Mouse (Mus musculus): ENCODE measurements around the gene Aldh3a1. TPM values are rescaled to one million over a fixed set of nuclear protein-coding genes. Genes with fewer than 3 reads are reported as not detected.
A peak's percentile ranks its signal among the peaks of the same experiment; 100 is the strongest.

Aldh3a1 gene
- polyA plus RNA-seq, 1 experiment from 2014 or later = 2.5 TPM

DNA sequence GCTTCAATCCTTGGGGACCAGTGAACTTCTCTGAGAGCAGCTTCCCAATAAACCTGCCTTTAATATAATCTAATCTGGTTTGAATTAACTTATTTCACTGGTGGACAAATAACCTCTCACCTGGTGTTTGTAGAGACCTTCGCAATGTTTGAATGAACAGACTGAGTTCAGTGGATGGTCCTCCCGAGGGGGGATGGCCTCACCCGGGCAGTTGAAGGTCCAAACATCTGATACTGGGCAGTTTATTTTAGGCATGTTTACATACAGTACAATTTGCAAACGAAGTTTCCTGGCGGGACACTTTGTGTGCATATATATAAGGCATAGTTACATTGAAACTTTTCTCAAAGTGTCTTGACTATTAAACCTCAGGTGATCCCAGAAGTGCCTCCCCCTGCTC is 26.8 kb downstream of the Aldh3a1 start:
- 0 out of 2 replicates have a peak overlapping the region, but pooled peaks have one; percentile 5 for H3K9ac ChIP-seq (ENCODE audit: low read depth, low read length)
- H3K27ac ChIP-seq (replicated peaks; ENCODE audit: low read depth, low read length) = no peak overlapping the region
- H3K27me3 ChIP-seq (replicated peaks; ENCODE audit: control insufficient read depth, insufficient read depth, low read length) = no peaks in the 10 kb centered on the region
- no peak overlapping the region for H3K4me3 ChIP-seq (ENCODE audit: low read depth, low read length)
- H3K4me1 ChIP-seq (ENCODE audit: control insufficient read depth, insufficient read depth, low read length) = peaks cover 6% of the 10 kb centered on the region; the same call in 1 of the 2 replicates
- ATAC-seq (ENCODE audit: low read depth) (no peak), DNase-seq (ENCODE audit: low spot score) (no peak)
- H3K9me3 ChIP-seq (ENCODE audit: control insufficient read depth, low read length) = no peaks in the 10 kb centered on the region
- no peak overlapping the region for H3K4me2 ChIP-seq (ENCODE audit: low read depth, low read length)
- 42% methylated on average over 5 of the region's 5 CpGs for WGBS
- H3K36me3 ChIP-seq (ENCODE audit: control insufficient read depth, insufficient read depth, low read length) = no peaks in the 10 kb centered on the region

DNA sequence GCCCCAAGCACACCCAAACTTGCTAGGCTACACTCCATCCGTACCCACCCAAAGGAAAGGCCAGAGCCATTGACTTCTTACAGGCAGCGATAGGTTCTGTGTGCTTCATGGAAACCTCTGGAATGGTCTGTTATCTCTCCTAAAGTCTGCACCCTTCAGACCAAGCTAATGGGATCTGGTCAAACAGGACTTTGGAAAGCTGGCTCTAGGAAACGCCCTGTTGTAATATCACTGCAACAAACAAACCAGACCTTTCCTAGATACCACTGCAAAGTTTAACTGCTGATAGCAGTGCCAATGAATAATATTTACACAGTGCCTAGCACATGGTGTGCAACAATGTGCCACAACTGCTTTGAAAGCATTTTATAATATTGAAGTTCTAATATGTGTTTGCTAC is 28.7 kb downstream of the Aldh3a1 start:
- no peak for DNase-seq (ENCODE audit: low spot score)
- 91% methylated on average over 3 of the region's 3 CpGs for WGBS
- no peaks in the 10 kb centered on the region for H3K36me3 ChIP-seq (ENCODE audit: control insufficient read depth, insufficient read depth, low read length)

DNA sequence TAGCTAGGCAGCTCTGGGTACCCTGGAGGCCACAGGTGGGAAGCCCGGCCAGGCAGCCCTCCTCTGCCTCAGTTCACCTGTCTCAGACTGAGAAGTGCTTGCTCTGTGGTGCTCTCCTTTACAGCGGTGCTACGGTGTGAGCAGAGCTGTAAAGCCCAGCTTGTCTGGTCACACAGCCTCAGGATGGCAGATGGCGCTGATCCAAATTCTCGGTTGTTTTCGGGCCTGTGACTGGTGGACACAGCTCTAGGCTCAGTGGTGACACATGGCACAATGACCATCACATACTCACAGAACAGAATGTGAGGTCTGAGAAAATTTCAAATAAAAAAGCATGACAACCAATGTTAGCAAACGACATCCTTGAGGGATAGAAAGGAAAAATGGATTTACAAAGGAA is 37.1 kb downstream of the Aldh3a1 start:
- no peak for DNase-seq (ENCODE audit: low spot score)
- no peak for ATAC-seq (ENCODE audit: low read depth)
- no peaks in the 10 kb centered on the region for H3K9me3 ChIP-seq (ENCODE audit: control insufficient read depth, low read length)
- no peaks in the 10 kb centered on the region for H3K4me1 ChIP-seq (ENCODE audit: control insufficient read depth, insufficient read depth, low read length)
- 91% methylated on average over 7 of the region's 7 CpGs for WGBS
- no peaks in the 10 kb centered on the region for H3K27me3 ChIP-seq (replicated peaks; ENCODE audit: control insufficient read depth, insufficient read depth, low read length)
- no peak overlapping the region for H3K4me2 ChIP-seq (ENCODE audit: low read depth, low read length)
- no peak overlapping the region for H3K9ac ChIP-seq (ENCODE audit: low read depth, low read length)
- no peak overlapping the region for H3K4me3 ChIP-seq (ENCODE audit: low read depth, low read length)
- peaks cover 39% of the 10 kb centered on the region; the same call in 1 of the 2 replicates for H3K36me3 ChIP-seq (ENCODE audit: control insufficient read depth, insufficient read depth, low read length)
- no peak overlapping the region for H3K27ac ChIP-seq (replicated peaks; ENCODE audit: low read depth, low read length)

More for the DNA sequence above, 28.7 kb downstream of the Aldh3a1 start:
- Histone ChIP-seq H3K9me3 (ENCODE audit: control insufficient read depth, low read length) (no peaks in the 10 kb centered on the region), H3K4me1 (ENCODE audit: control insufficient read depth, insufficient read depth, low read length) (peaks cover 6% of the 10 kb centered on the region; the same call in 1 of the 2 replicates), H3K27ac (replicated peaks; ENCODE audit: low read depth, low read length) (no peak overlapping the region), H3K4me3 (ENCODE audit: low read depth, low read length) (no peak overlapping the region), H3K27me3 (replicated peaks; ENCODE audit: control insufficient read depth, insufficient read depth, low read length) (no peaks in the 10 kb centered on the region), H3K9ac (ENCODE audit: low read depth, low read length) (no peak overlapping the region), H3K4me2 (ENCODE audit: low read depth, low read length) (no peak overlapping the region)
- ATAC-seq (ENCODE audit: low read depth) = no peak

DNA sequence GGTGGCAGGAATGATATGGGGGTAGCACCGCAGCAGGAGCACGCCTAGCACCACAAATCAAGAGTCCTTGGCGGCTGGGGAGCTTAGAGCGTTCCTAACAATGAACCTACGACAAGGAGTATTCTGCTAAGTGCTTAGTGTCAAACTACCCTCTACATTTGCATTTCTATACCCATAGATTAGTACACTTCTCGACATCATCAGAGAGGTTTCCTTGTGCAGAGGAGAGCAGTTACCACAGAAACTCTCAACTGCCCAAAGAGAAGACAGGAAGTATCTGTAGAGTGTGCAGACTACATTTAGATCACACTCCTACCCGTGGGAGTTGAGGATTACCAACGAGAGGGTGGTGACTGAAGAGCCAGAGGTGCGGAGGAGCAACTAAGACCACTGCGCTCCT is 44.4 kb downstream of the Aldh3a1 start:
- H3K36me3 ChIP-seq (ENCODE audit: control insufficient read depth, insufficient read depth, low read length) = peaks cover 73% of the 10 kb centered on the region
- no peak overlapping the region for H3K4me2 ChIP-seq (ENCODE audit: low read depth, low read length)
- H3K27me3 ChIP-seq (replicated peaks; ENCODE audit: control insufficient read depth, insufficient read depth, low read length) = no peaks in the 10 kb centered on the region
- no peak overlapping the region for H3K9ac ChIP-seq (ENCODE audit: low read depth, low read length)
- ATAC-seq (ENCODE audit: low read depth) (no peak), DNase-seq (ENCODE audit: low spot score) (no peak)
- H3K4me3 ChIP-seq (ENCODE audit: low read depth, low read length) = no peak overlapping the region
- no peaks in the 10 kb centered on the region for H3K9me3 ChIP-seq (ENCODE audit: control insufficient read depth, low read length)
- no peak overlapping the region for H3K27ac ChIP-seq (replicated peaks; ENCODE audit: low read depth, low read length)
- 82% methylated on average over 10 of the region's 10 CpGs for WGBS
- no peaks in the 10 kb centered on the region for H3K4me1 ChIP-seq (ENCODE audit: control insufficient read depth, insufficient read depth, low read length)

DNA sequence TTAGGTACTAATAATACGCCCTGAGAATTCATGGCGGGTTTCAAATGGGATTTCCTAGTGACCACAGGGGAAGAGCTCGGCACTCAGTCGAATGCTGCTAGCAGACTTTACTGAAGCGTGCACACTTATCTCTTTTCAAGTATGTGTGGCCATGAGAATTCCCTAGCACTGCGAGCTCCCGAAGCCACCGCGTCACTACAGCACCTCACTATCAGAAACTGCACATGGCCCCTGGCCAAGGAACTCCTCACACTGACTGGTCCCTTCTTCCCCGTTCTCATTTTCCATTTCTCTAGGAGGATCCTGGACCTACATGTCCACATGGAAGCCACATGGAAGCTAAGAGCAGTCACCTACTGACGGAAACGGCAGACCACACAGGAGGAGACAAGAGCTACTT is 45.5 kb downstream of the Aldh3a1 start:
- H3K4me1 ChIP-seq (ENCODE audit: control insufficient read depth, insufficient read depth, low read length) = no peaks in the 10 kb centered on the region
- DNase-seq (ENCODE audit: low spot score) (no peak), ATAC-seq (ENCODE audit: low read depth) (no peak)
- peaks cover 73% of the 10 kb centered on the region for H3K36me3 ChIP-seq (ENCODE audit: control insufficient read depth, insufficient read depth, low read length)
- WGBS = 91% methylated on average over 12 of the region's 12 CpGs
- no peaks in the 10 kb centered on the region for H3K9me3 ChIP-seq (ENCODE audit: control insufficient read depth, low read length)
- no peaks in the 10 kb centered on the region for H3K27me3 ChIP-seq (replicated peaks; ENCODE audit: control insufficient read depth, insufficient read depth, low read length)
- no peak overlapping the region for H3K9ac ChIP-seq (ENCODE audit: low read depth, low read length)
- H3K27ac ChIP-seq (replicated peaks; ENCODE audit: low read depth, low read length) = no peak overlapping the region
- no peak overlapping the region for H3K4me2 ChIP-seq (ENCODE audit: low read depth, low read length)
- H3K4me3 ChIP-seq (ENCODE audit: low read depth, low read length) = no peak overlapping the region

DNA sequence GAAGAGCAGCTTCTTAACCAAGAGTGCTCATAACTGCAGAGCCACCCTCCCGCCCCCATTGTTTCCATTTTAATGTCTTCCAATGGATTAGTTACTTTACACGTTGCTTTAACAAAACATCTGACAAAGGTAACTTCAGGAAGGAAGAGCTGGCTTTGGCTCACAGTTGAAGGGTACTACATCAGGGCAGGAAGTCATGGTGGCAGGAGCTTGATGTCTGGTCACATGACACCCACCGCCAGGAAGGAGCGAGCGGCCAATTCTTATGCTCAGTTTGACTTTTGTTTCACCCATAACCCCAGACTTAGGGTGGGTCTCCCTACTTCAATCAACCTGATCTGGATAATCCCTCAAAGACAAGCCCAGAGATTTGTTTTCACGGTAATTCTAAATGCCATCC is 51.8 kb downstream of the Aldh3a1 start:
- Histone ChIP-seq H3K36me3 (ENCODE audit: control insufficient read depth, insufficient read depth, low read length) (peaks cover 73% of the 10 kb centered on the region), H3K4me3 (ENCODE audit: low read depth, low read length) (no peak overlapping the region), H3K27ac (replicated peaks; ENCODE audit: low read depth, low read length) (no peak overlapping the region), H3K9ac (ENCODE audit: low read depth, low read length) (no peak overlapping the region), H3K27me3 (replicated peaks; ENCODE audit: control insufficient read depth, insufficient read depth, low read length) (no peaks in the 10 kb centered on the region), H3K9me3 (ENCODE audit: control insufficient read depth, low read length) (no peaks in the 10 kb centered on the region), H3K4me1 (ENCODE audit: control insufficient read depth, insufficient read depth, low read length) (no peaks in the 10 kb centered on the region), H3K4me2 (ENCODE audit: low read depth, low read length) (no peak overlapping the region)
- ATAC-seq (ENCODE audit: low read depth) (no peak), DNase-seq (ENCODE audit: low spot score) (no peak)
- WGBS = 95% methylated on average over 6 of the region's 6 CpGs

DNA sequence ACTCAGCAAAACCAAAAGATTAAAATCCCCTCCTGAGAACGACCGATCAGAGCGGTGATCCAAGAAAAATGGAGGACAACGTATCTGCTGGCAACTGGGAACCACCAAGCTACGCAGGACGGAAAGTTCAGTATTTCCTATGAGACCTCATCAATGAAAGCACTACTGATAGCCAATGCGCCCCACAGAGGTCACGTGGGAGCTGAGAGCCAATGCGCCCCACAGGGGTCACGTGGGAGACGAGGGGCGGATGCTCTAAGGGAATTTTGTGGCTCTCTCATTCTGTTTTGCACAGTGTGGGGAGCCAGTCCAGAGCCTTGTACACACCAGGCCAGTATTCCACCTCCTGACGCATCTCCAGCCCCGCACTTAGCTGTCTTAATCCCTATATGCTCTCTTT is 55.2 kb downstream of the Aldh3a1 start:
- DNase-seq (ENCODE audit: low spot score) = no peak
- no peak overlapping the region for H3K9ac ChIP-seq (ENCODE audit: low read depth, low read length)
- no peaks in the 10 kb centered on the region for H3K9me3 ChIP-seq (ENCODE audit: control insufficient read depth, low read length)
- H3K4me2 ChIP-seq (ENCODE audit: low read depth, low read length) = no peak overlapping the region
- WGBS = 89% methylated on average over 14 of the region's 14 CpGs
- H3K4me3 ChIP-seq (ENCODE audit: low read depth, low read length) = no peak overlapping the region
- H3K27ac ChIP-seq (replicated peaks; ENCODE audit: low read depth, low read length) = no peak overlapping the region
- ATAC-seq (ENCODE audit: low read depth) = no peak
- H3K4me1 ChIP-seq (ENCODE audit: control insufficient read depth, insufficient read depth, low read length) = peaks cover 7% of the 10 kb centered on the region; the same call in 1 of the 2 replicates
- peaks cover 54% of the 10 kb centered on the region for H3K36me3 ChIP-seq (ENCODE audit: control insufficient read depth, insufficient read depth, low read length)
- H3K27me3 ChIP-seq (replicated peaks; ENCODE audit: control insufficient read depth, insufficient read depth, low read length) = no peaks in the 10 kb centered on the region

DNA sequence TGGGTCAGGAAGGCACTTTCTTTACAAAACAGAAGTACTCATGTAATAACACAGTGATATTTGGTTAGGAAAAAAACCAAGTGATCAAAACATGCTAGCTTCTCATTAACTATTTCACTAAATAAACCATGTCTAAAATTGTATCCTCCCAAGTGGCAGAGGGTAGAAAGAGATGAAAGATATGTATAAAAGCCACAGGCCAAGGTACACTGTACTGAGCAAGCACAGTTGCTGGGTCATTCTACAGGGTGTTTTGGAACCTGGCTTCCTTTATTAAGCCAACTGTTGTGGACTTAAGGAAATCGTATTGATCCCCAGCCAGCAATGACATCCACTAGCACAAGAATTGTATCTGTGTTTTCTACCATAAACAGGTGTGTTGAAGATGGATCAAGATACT is 56.5 kb downstream of the Aldh3a1 start:
- peaks cover 42% of the 10 kb centered on the region for H3K36me3 ChIP-seq (ENCODE audit: control insufficient read depth, insufficient read depth, low read length)
- 97% methylated on average over 1 of the region's 1 CpGs for WGBS
- no peak overlapping the region for H3K27ac ChIP-seq (replicated peaks; ENCODE audit: low read depth, low read length)
- H3K27me3 ChIP-seq (replicated peaks; ENCODE audit: control insufficient read depth, insufficient read depth, low read length) = no peaks in the 10 kb centered on the region
- H3K4me3 ChIP-seq (ENCODE audit: low read depth, low read length) = no peak overlapping the region
- no peaks in the 10 kb centered on the region for H3K9me3 ChIP-seq (ENCODE audit: control insufficient read depth, low read length)
- H3K4me1 ChIP-seq (ENCODE audit: control insufficient read depth, insufficient read depth, low read length) = peaks cover 7% of the 10 kb centered on the region; the same call in 1 of the 2 replicates
- ATAC-seq (ENCODE audit: low read depth) = no peak
- DNase-seq (ENCODE audit: low spot score) = no peak
- H3K9ac ChIP-seq (ENCODE audit: low read depth, low read length) = no peak overlapping the region
- H3K4me2 ChIP-seq (ENCODE audit: low read depth, low read length) = no peak overlapping the region

All from embryonic facial prominence, embryonic 14.5 days (tissue).